8 mouse cellular contexts compared by ENCODE assay signal in the genomic region with DNA sequence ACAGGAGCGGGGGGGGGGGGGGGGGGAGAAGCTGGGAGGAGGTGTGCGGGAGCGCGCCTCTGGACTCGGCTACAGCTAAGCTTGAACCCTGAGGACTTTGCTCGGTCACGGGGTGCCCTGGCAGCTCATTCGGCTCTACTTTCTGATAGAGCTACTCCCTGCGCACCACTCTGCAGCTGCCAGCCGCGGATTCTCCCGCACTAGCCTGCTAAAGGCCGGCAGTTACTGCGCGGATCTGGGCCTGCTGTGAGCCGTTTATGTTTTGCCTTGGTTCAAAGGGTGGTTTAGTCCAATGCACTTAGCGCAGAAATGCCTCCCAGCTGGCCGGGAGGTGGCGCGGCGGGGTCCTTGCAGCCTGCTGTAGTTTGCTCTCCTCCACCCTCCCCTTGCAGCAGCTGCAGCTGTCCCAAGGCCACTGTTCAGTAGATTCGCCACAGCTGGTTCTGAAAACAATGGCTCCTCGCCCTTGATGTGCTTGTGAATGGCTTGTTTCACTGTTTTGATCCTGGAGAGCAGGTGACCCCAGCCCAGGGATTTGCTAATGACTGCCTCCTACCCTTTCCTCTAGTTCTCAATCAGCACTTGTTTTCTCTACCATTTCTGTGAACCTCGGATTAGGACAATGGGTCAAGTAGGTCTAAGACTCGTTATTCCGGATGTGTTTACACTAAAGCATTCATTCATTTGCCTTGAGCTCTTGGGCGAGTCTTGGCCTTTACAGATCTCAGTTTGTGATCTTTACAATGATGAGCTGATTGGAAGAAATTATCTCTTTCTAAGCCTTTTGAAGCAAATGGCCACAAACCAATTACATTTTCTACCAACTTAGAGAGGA. TPM values are rescaled to one million over a fixed set of nuclear protein-coding genes. Genes with fewer than 3 reads are reported as not detected.
A peak's percentile ranks its signal among the peaks of the same experiment; 100 is the strongest.
DNase-seq lines count a peak whose midpoint lies in the region; ATAC-seq and TF ChIP-seq lines count a peak whose summit lies in the region.

No protein-coding gene starts in this region.

- H3K4me2 ChIP-seq in forebrain, embryonic 16.5 days (ENCODE audit: low read length) = peak overlapping the region; percentile 75
- peak overlapping the region; percentile 53 for H3K4me2 ChIP-seq in liver, embryonic 15.5 days

- intact Hi-C loops in heart, postnatal 10 days (cut with DNase I) = loop anchor here (2.0 to 5.0 kb wide), 2 partner anchors 31 to 265 kb away; no protein-coding TSS in a partner anchor

- peak overlapping the region; percentile 71 for H3K9ac ChIP-seq in ES-E14 (ENCODE audit: insufficient read depth, low read depth, low read length, poor library complexity, severe bottlenecking)
- peak overlapping the region; percentile 56 for H3K9ac ChIP-seq in forebrain, embryonic 16.5 days (replicated peaks; ENCODE audit: low read depth, low read length)
- 0 out of 2 replicates have a peak overlapping the region, but pooled peaks have one; percentile 40 for H3K9ac ChIP-seq in liver, embryonic 15.5 days

- ATAC-seq in forebrain, embryonic 16.5 days = peak; percentile 87
- peak; percentile 77 for ATAC-seq in liver, embryonic 15.5 days (ENCODE audit: insufficient read depth)

- WGBS in forebrain, embryonic 16.5 days = 2% methylated on average over 22 of the region's 27 CpGs
- 4% methylated on average over 22 of the region's 27 CpGs for WGBS in liver, embryonic 15.5 days (ENCODE audit: insufficient replicate concordance)

- no peaks in the 10 kb centered on the region for H3K36me3 ChIP-seq in ES-E14 (ENCODE audit: control insufficient read depth, insufficient read depth, low read length, poor library complexity, severe bottlenecking)
- H3K36me3 ChIP-seq in forebrain, embryonic 16.5 days (ENCODE audit: control insufficient read depth, insufficient read depth) = no peaks in the 10 kb centered on the region
- H3K36me3 ChIP-seq in liver, embryonic 15.5 days (replicated peaks) = no peaks in the 10 kb centered on the region

- H3K27me3 ChIP-seq in forebrain, embryonic 16.5 days (replicated peaks; ENCODE audit: control insufficient read depth, insufficient read depth, low read length) = no peaks in the 10 kb centered on the region
- H3K27me3 ChIP-seq in liver, embryonic 15.5 days = peaks cover 13% of the 10 kb centered on the region

- H3K4me1 ChIP-seq in ES-E14 (ENCODE audit: control insufficient read depth in 2 of 2, insufficient read depth in 2 of 2, low read length in 2 of 2, poor library complexity in 1 of 2) = peaks cover 0 to 2% of the 10 kb centered on the region in 2 experiments; a peak in 1 of 4 replicates
- 0 out of 2 replicates have a peak, but pooled peaks cover 5% of the 10 kb centered on the region for H3K4me1 ChIP-seq in forebrain, embryonic 16.5 days (replicated peaks; ENCODE audit: control insufficient read depth, insufficient read depth, low read length)
- peaks cover 3% of the 10 kb centered on the region; the same call in 1 of the 2 replicates for H3K4me1 ChIP-seq in liver, embryonic 15.5 days (replicated peaks)

- no peak overlapping the region; the same call in 1 of the 2 replicates for H3K27ac ChIP-seq in ES-E14 (ENCODE audit: insufficient read depth, low read depth, low read length, poor library complexity, severe bottlenecking)
- H3K27ac ChIP-seq in forebrain, embryonic 16.5 days (ENCODE audit: low read length) = peak overlapping the region; percentile 68
- peak overlapping the region; percentile 61; the same call in 1 of the 2 replicates for H3K27ac ChIP-seq in liver, embryonic 15.5 days (replicated peaks)

- no peaks in the 10 kb centered on the region for H3K9me3 ChIP-seq in ES-E14 (ENCODE audit: control insufficient read depth, insufficient read depth, low read depth, low read length)
- no peaks in the 10 kb centered on the region for H3K9me3 ChIP-seq in forebrain, embryonic 16.5 days (ENCODE audit: control insufficient read depth, low read length)
- no peaks in the 10 kb centered on the region for H3K9me3 ChIP-seq in liver, embryonic 15.5 days (replicated peaks)

- in situ Hi-C loops in ES-E14 (cut with MboI; ENCODE audit: low sequenced_read_pairs in 2 of 2, unreplicated experiment in 2 of 2) = no loop called here

- peak overlapping the region; percentile 81 to 85 for H3K4me3 ChIP-seq in ES-E14 (ENCODE audit: insufficient read depth in 1 of 2, low read depth in 1 of 2, low read length in 2 of 2, poor library complexity in 1 of 2, severe bottlenecking in 1 of 2)
- peak overlapping the region; percentile 59 for H3K4me3 ChIP-seq in forebrain, embryonic 16.5 days (replicated peaks; ENCODE audit: low read length)
- H3K4me3 ChIP-seq in liver, embryonic 15.5 days (replicated peaks) = peak overlapping the region; percentile 59

- peak; percentile 71 for DNase-seq in ES-E14 (ENCODE audit: low read depth, low spot score)
- peak; percentile 10 for DNase-seq in cerebellum, adult 11-12 months
- DNase-seq in heart, postnatal 10 days = peak; percentile 85 to 86
- peak; percentile 92 for DNase-seq in kidney, postnatal 36 days
- DNase-seq in ovary, adult 18-20 months (ENCODE audit: low spot score) = peak; percentile 61
- DNase-seq in urinary bladder, postnatal 36 days (ENCODE audit: low spot score in 2 of 2) = peak; percentile 75 to 86

TF ChIP-seq in ES-E14, 5 proteins besides CTCF, POLR2A, EP300 and RAD21:
- TF ChIP-seq CHD2 (IDR thresholded peaks at IDR 0.05; ENCODE audit: low read depth, low read length) = no peak
- peak; percentile 72; the same call in 1 of the 2 replicates for TF ChIP-seq ZC3H11A (IDR thresholded peaks at IDR 0.05; ENCODE audit: borderline replicate concordance, low read depth, low read length)
- 0 out of 2 replicates have a peak, but pooled peaks have one; percentile 48 for TF ChIP-seq HCFC1 (IDR thresholded peaks at IDR 0.05; ENCODE audit: borderline replicate concordance, insufficient read depth, low read length)
- no peak for TF ChIP-seq MAFK (IDR thresholded peaks at IDR 0.05; ENCODE audit: insufficient read depth, low read depth, low read length)
- no peak for TF ChIP-seq ZNF384 (IDR thresholded peaks at IDR 0.05; ENCODE audit: low read depth, low read length)
TF ChIP-seq in ES-E14: peak in this region for 2.

RNA-seq across cellular contexts. Expression of a gene that starts 1.5 kb away (rescaled TPM):
- total RNA-seq in ES-E14 (2012; rRNA removed) = 1.1 and 2.5 TPM in 2 replicates
- polyA plus RNA-seq in forebrain, embryonic 16.5 days (2015; fragmentation: Nextera tagmentation; extraction: Ambion mirVana) = 4.2 and 4.4 TPM in 2 replicates
- total RNA-seq in heart, postnatal 10 days (2021) = 1 to 10 TPM; 3.3 to 4.2 TPM
- 5.5 and 6.9 TPM in 2 replicates for polyA plus RNA-seq in liver, embryonic 15.5 days (2015; fragmentation: Nextera tagmentation; extraction: Ambion mirVana)

Comparison
In these comparisons a context has a peak if more than half of its experiments do, and no peak if none do; other contexts are left out.
1. DNase-seq: peak in every context shown above with its lines; median percentile 92 in kidney, postnatal 36 days; 86 in heart, postnatal 10 days; 80 in urinary bladder, postnatal 36 days; 71 in ES-E14; 61 in ovary, adult 18-20 months; 10 in cerebellum, adult 11-12 months.